Mouse (Mus musculus) left cerebral cortex, adult 11 months (tissue): ENCODE data around the gene Tspan9.
A peak's percentile ranks its signal among the peaks of the same experiment; 100 is the strongest.

Source experiments
- DNase-seq: peaks from one replicate; pipeline ENCODE4 v3.0.0; 2022; ENCODE audit warnings: low spot score

Tspan9 gene

DNA sequence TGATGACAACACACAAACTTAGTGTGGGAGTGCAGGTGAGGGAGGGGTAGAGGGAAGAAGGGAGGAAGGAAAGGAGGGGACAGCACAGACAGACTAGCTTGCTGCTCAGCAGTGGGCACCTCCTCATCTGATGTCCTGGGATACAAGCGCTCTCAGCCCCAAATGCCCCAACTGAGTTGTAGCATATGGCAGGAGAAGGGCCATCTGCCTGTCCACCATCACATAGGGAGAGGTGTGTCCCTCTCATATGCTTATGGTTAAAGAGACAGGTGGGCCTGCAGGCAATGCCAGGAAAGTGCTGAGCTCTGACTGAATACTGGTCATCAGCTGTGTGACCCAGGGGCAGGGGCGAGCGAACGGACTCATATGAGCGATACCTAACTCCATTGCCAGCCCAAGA, 163.6 kb downstream of the Tspan9 start:
- no peak for DNase-seq

DNA sequence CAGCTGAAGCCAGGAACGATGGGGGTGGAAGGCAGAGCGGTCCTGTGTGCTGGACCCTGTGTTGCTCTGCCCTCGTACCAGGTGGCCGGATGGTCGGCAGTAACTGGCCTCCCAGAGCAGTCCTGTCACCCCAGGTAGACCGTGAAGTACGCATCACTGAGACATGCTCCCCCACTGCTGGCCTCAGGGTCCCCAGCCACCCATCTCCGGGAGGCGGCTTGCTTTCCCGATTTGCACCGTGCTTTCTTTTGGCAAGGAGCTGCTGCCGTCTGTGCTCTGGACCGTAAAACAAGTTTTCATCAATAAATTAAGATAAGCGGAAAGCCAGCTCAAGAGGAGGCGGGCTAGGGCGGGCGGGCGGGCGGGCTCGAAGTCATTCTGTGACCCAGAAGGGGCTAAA, 164.5 kb downstream of the Tspan9 start:
- DNase-seq = no peak

- no peak for DNase-seq
Observed at GRCm38 (mm10) chr6:127976695-127977094, 166.7 kb downstream of the Tspan9 start.

DNA sequence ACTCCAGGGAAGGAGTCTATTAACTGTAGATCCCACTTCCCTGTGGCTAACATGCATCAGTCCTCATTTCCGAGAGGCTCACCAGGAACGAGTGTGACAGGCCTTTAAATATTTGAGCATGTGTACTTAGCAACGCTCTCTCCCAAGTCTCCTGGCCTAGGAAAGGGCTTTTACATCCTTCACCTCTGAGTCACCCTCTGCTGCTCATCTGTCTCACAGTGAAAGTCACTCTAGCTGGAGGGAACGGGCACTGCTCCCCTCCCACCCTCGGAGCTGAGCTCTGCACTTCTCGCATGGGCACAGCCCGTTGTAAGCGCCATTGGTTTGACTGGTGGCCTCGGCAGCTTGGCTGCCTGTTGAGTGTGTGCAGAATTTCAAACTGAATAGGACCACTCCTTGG, 169.4 kb downstream of the Tspan9 start:
- DNase-seq = no peak

DNA sequence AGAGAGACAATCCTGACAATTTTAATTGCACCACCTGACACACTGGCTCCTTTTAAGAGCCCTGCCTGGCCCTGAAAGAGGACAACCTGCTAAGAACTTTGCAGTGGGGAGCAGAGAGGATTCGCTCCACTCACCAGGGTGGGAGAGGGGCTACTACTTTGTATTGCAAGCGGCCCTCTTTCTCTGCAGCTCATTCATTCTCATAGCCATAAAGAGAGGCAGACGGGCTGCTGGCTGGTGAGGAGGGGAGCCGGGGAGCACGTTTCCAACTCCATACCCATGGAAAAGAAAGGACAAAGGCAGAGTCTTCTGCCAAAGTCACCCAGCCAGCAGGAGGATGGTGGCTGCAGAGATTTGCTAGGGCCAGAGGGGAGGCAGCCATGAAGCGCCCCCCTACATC, 169.8 kb downstream of the Tspan9 start:
- DNase-seq = no peak

- no peak for DNase-seq
Observed at GRCm38 (mm10) chr6:127971931-127972330, 171.5 kb downstream of the Tspan9 start.

GRCm38 (mm10) chr6:127970848-127971247, 172.5 kb downstream of the Tspan9 start:
- no peak for DNase-seq

GRCm38 (mm10) chr6:127970120-127970519, 173.3 kb downstream of the Tspan9 start:
- peak; percentile 76 for DNase-seq

DNA sequence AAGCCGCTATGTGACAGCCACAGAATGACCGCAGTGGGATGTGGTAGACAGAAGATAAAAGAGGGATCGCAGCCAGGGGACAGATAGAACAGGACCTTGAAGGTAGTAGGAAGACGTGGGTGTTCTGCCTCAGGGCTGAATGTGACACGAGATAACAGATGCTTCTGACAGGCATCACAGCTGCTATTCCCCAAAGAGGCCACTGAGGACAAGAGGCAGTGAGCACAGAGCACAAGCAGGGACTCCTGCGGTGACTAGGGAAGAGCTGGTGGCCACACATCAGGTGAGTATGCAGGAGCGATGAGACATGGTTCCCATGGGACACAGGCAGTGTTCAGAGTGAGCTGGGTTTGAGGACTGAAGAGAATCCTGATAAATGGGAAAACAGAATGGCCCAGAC, 173.7 kb downstream of the Tspan9 start:
- no peak for DNase-seq

GRCm38 (mm10) chr6:127965497-127965896, 177.9 kb downstream of the Tspan9 start:
- DNase-seq = no peak

DNA sequence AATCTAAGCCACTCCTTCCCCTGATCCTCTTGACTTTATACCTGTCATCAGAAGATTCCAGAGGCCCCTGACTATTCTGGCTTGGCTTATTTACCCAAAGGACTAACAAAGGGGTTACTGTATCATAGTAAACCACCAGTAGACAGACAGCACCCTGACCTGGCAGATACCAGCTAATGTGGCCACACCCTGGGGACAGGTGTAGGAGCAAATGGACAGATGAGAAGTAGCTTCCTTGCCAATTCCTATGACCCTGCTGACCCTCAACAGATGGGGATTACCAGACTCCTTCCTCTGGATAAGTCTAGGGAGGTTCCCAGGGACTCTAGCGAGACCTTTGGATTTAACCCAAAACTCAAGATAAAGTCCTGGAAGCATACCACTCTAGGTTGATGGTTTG, 183.2 kb downstream of the Tspan9 start:
- DNase-seq = no peak

DNA sequence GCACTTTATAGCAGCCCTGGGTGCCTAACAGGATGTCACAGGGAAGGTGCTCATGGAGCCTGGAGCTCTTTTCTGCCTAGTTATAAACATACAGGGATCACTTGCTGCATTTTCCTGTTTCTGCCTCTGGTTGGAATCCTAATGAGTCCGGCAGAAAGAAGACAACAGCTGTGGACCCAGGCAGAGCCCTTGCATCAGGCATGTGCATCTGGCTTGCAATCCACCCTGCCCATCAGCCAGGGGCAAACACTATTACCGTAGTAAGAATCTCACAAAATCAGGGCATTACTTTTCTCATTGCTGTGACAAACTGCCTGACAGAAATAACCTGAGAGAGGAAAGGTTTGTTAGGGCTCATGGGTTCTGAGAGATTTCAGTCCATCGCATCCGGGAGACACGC, 187.2 kb downstream of the Tspan9 start:
- DNase-seq = no peak

- no peak for DNase-seq
Observed at GRCm38 (mm10) chr6:127953071-127953470, 190.3 kb downstream of the Tspan9 start.

DNA sequence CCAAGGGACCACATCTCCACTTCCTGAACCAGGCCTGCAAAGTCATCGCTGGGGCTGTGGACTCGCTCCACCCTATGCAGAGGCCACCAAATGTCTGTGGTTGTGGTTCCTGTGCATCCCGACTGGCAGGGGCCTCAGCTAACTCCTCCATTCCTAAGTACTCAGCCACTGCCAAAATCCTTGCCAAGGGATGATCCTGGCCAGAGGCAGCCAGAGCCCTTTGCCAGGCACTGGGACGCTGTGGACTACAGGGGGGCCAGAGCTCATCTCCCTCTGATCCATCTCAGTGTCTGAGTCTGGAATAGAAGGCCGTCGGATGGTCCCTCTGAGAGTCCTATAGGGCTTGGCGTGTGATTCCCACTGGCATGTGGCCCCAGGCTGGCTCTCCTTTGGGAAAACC, 193.5 kb downstream of the Tspan9 start:
- no peak for DNase-seq

GRCm38 (mm10) chr6:127948656-127949055, 194.7 kb downstream of the Tspan9 start:
- no peak for DNase-seq

DNA sequence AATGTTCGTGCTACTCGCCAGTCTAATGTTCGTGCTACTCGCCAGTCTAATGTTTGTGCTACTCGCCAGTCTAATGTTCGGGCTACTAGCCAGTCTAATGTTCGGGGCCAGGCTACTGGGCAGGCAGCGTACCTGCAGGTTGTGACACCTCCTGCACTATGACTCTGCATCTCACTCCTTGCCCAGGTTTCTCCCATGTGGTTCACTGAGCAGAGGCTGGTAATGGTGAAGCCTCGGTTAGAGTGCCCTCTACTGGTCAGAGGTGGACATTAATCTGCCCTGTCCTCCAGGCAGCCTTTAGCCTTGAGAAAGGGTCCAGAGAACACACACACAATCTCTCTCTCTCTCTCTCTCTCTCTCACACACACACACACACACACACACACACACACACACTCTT, 197.7 kb downstream of the Tspan9 start:
- DNase-seq = peak; percentile 66

- DNase-seq = no peak
Observed at GRCm38 (mm10) chr6:127942421-127942820, 201.0 kb downstream of the Tspan9 start.

DNA sequence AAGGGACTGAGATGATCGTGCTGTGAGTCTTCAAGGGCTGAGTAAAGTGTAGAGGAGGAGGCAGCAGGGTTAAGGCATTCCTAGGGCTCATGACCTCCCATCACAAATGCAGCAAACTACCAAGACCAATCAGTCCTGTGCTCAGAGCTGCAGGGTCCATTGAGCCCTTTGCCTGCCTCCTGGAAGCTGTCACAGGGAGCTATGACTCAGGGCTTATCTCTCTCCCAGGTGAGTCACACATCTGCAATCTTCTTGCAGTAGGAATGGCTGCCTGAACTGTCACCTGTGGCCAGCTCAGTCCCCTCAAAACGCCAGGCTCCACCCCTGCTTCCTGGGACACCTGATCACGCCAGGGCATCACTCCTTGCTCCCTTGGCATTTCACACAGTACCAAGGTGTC, 208.3 kb downstream of the Tspan9 start:
- DNase-seq = no peak

- no peak for DNase-seq
Observed at GRCm38 (mm10) chr6:127933841-127934240, 209.6 kb downstream of the Tspan9 start.

- DNase-seq = no peak
Observed at GRCm38 (mm10) chr6:127932697-127933096, 210.7 kb downstream of the Tspan9 start.

DNA sequence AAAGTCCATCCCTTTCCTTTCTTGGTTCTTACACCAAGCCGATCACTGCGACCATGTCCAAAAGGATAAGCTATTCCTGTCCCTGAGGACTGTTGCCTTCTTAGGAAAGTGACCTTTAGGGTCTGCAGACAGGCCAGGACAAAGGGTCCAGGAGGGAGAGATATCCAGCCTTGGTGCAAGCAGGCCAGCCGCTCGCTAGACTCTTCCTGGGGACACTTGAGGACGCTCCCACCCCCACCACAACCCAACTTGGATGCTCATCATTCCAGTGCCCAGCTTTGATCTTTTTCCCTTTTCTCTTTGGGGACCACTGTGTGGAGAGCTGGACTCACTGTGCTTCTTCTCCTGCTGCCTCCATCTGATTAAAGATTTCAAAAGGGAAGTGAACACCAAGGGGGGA, 214.7 kb downstream of the Tspan9 start:
- no peak for DNase-seq

GRCm38 (mm10) chr6:127925915-127926314, 217.5 kb downstream of the Tspan9 start:
- DNase-seq = peak; percentile 59

GRCm38 (mm10) chr6:127924750-127925149, 218.6 kb downstream of the Tspan9 start:
- DNase-seq = peak; percentile 27

DNA sequence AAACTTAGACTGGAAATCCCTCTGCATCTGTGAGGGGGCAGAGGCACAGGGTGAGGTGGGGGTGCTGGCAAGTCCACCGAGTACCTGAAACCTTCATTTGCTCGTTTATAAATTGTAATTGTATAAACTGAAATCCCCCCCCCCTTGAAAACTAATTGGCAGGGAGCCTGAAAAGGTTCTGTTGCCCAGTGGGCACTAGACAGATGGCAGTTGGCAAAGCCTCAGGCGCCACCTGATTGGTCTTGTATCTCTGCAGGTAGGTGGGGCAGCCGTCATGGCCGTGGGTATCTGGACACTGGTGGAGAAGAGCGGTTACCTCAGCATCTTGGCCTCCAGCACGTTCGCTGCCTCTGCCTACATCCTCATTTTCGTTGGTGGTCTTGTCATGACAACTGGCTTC, 220.1 kb downstream of the Tspan9 start:
- no peak for DNase-seq

GRCm38 (mm10) chr6:127921996-127922395, 221.4 kb downstream of the Tspan9 start:
- no peak for DNase-seq
